Mouse (Mus musculus) C2C12 (cell line): ENCODE measurements at regions not wholly inside any gene's neighbourhood (a gene's known extent, or its start where the extent isn't known, plus 50 kb on each side); places are given as distances from the start of the nearest gene placed in this dataset.

Source experiments
- H3K27me3 ChIP-seq: one replicate; pipeline ENCODE4 v1.6.1; 2011; ENCODE audit not compliant: control insufficient read depth, insufficient read depth, insufficient read length
- H3K36me3 ChIP-seq: one replicate; pipeline ENCODE4 v1.6.1; 2011; ENCODE audit not compliant: control insufficient read depth, insufficient read depth
- H3K4me3 ChIP-seq: one replicate; pipeline ENCODE4 v1.5.1; 2011; ENCODE audit warnings: mild to moderate bottlenecking, control low read depth; ENCODE audit not compliant: poor library complexity, insufficient read depth, severe bottlenecking
- H3K79me2 ChIP-seq: one replicate; pipeline ENCODE4 v1.6.1; 2011; ENCODE audit not compliant: control insufficient read depth, insufficient read depth
- H3K79me3 ChIP-seq: one replicate; pipeline ENCODE4 v1.6.1; 2011; ENCODE audit warnings: low read depth, control low read depth
- H3ac ChIP-seq: one replicate; pipeline ENCODE3; 2011; ENCODE audit warnings: low read depth; ENCODE audit not compliant: control insufficient read depth, insufficient read length
- CEBPB ChIP-seq: IDR thresholded peaks from one replicate; pipeline ENCODE4 v1.6.1; 2011; ENCODE audit warnings: low read depth, mild to moderate bottlenecking, control low read depth, moderate library complexity
- CTCF ChIP-seq: IDR thresholded peaks from one replicate; pipeline ENCODE4 v1.5.1; 2011; ENCODE audit not compliant: control insufficient read depth, insufficient read depth, insufficient read length
- FOSL1 ChIP-seq: IDR thresholded peaks from one replicate; pipeline ENCODE4 v1.8.0; 2011; ENCODE audit warnings: mild to moderate bottlenecking, low read length; ENCODE audit not compliant: poor library complexity, insufficient read depth, severe bottlenecking
- MAX ChIP-seq: IDR thresholded peaks from one replicate; pipeline ENCODE4 v1.6.1; 2011; ENCODE audit warnings: mild to moderate bottlenecking, control low read depth
- MYOD1 ChIP-seq: IDR thresholded peaks from one replicate; pipeline ENCODE4 v1.6.1; 2011; ENCODE audit warnings: low read depth; ENCODE audit not compliant: control insufficient read depth, insufficient read length
- MYOG ChIP-seq: IDR thresholded peaks from one replicate; pipeline ENCODE4 v1.6.1; 2011; ENCODE audit not compliant: control insufficient read depth, insufficient read length; ENCODE audit errors: extremely low read depth
- USF1 ChIP-seq: IDR thresholded peaks from one replicate; pipeline ENCODE4 v1.6.1; 2011; ENCODE audit warnings: low read depth, mild to moderate bottlenecking, control low read depth, moderate library complexity

- Histone ChIP-seq H3K36me3 (no peaks in the 10 kb centered on the region), H3K79me2 (no peaks in the 10 kb centered on the region), H3K79me3 (no peaks in the 10 kb centered on the region), H3ac (no peak overlapping the region), H3K4me3 (no peak overlapping the region), H3K27me3 (no peaks in the 10 kb centered on the region)
- TF ChIP-seq CTCF: no peak
- TF ChIP-seq MYOG: no peak
- TF ChIP-seq MAX: no peak
- no peak for TF ChIP-seq USF1
- no peak for TF ChIP-seq MYOD1
- no peak for TF ChIP-seq FOSL1
- no peak for TF ChIP-seq CEBPB
Measured at GRCm38 (mm10) chr11:43370025-43370424, 56.0 kb downstream of the Pttg1 start.

GRCm38 (mm10) chr11:43368346-43368745 is 57.7 kb downstream of the Pttg1 start:
- H3ac ChIP-seq: no peak overlapping the region
- H3K79me2 ChIP-seq: no peaks in the 10 kb centered on the region
- no peak overlapping the region for H3K4me3 ChIP-seq
- no peaks in the 10 kb centered on the region for H3K27me3 ChIP-seq
- H3K36me3 ChIP-seq: no peaks in the 10 kb centered on the region
- no peaks in the 10 kb centered on the region for H3K79me3 ChIP-seq
- TF ChIP-seq MYOD1 (no peak), USF1 (no peak)

GRCm38 (mm10) chr11:43361858-43362257 is 64.2 kb downstream of the Pttg1 start:
- Histone ChIP-seq H3K4me3 (no peak overlapping the region), H3K27me3 (no peaks in the 10 kb centered on the region), H3K79me3 (no peaks in the 10 kb centered on the region), H3K36me3 (no peaks in the 10 kb centered on the region), H3K79me2 (no peaks in the 10 kb centered on the region), H3ac (no peak overlapping the region)
- TF ChIP-seq USF1: no peak
- TF ChIP-seq MAX: no peak
- TF ChIP-seq CEBPB: no peak

- Histone ChIP-seq H3ac (no peak overlapping the region), H3K79me3 (no peaks in the 10 kb centered on the region), H3K36me3 (no peaks in the 10 kb centered on the region), H3K27me3 (no peaks in the 10 kb centered on the region), H3K4me3 (no peak overlapping the region), H3K79me2 (no peaks in the 10 kb centered on the region)
- TF ChIP-seq CTCF (no peak), FOSL1 (no peak), MYOD1 (no peak), CEBPB (no peak), MYOG (no peak), USF1 (no peak), MAX (no peak)
Measured at GRCm38 (mm10) chr11:43358390-43359291, 67.4 kb downstream of the Pttg1 start.

GRCm38 (mm10) chr11:43353602-43354001 is 72.4 kb downstream of the Pttg1 start:
- H3K79me3 ChIP-seq: no peaks in the 10 kb centered on the region
- H3K4me3 ChIP-seq: no peak overlapping the region
- H3ac ChIP-seq: no peak overlapping the region
- no peaks in the 10 kb centered on the region for H3K79me2 ChIP-seq
- H3K36me3 ChIP-seq: no peaks in the 10 kb centered on the region
- H3K27me3 ChIP-seq: no peaks in the 10 kb centered on the region
- TF ChIP-seq FOSL1 (no peak), MYOD1 (no peak), MYOG (no peak), CEBPB (no peak), CTCF (no peak), USF1 (no peak), MAX (no peak)

GRCm38 (mm10) chr11:43353030-43353429 is 73.0 kb downstream of the Pttg1 start:
- Histone ChIP-seq H3K79me3 (no peaks in the 10 kb centered on the region), H3ac (no peak overlapping the region)

More at GRCm38 (mm10) chr11:43353030-43353429, 73.0 kb downstream of the Pttg1 start:
- TF ChIP-seq USF1: no peak
- TF ChIP-seq FOSL1: no peak
- TF ChIP-seq CTCF: no peak
- no peak for TF ChIP-seq MYOG
- TF ChIP-seq MAX: no peak
- TF ChIP-seq CEBPB: no peak
- TF ChIP-seq MYOD1: no peak
- Histone ChIP-seq H3K79me2 (no peaks in the 10 kb centered on the region), H3K27me3 (no peaks in the 10 kb centered on the region), H3K36me3 (no peaks in the 10 kb centered on the region), H3K4me3 (no peak overlapping the region)
